ENCODE assay signal across 19 mouse cellular contexts in the genomic region with DNA sequence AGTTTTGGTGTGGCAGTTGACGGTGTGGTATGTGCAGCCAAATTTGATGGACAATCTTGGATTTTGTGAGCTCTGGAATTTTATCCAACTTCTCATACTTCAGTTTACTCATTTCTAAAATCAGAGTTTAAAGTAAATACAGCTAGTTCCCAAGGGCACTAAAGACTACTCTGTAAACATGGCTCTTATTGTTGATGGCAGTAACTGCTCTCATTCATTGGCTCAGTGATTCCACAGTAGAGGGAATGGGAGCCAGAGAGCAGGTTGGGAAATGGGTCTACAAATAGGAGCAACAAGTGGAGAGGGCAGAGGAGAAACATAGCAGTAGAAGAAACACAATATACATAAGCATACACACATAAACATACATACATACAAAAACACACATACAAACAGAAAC. TPM values are rescaled to one million over a fixed set of nuclear protein-coding genes. Genes with fewer than 3 reads are reported as not detected.
"Had no signal": no experiment of that assay in that cellular context is flagged by ENCODE, and none has a peak within 500 bp of the region (broad histone marks: within the 10 kb centered on the region; RNA-seq: fewer than 3 reads in every experiment).

No protein-coding gene starts in this region.

- H3K4me2 ChIP-seq: liver, embryonic 13.5 days; liver, embryonic 15.5 days; lung, embryonic 14.5 days; midbrain, embryonic 11.5 days; midbrain, embryonic 13.5 days; midbrain, embryonic 15.5 days; neural tube, embryonic 12.5 days; stomach, embryonic 15.5 days had no signal

- H3K9ac ChIP-seq: liver, embryonic 13.5 days; liver, embryonic 15.5 days; liver, postnatal 0 days; lung, embryonic 14.5 days; midbrain, embryonic 13.5 days; midbrain, embryonic 15.5 days; neural tube, embryonic 12.5 days; stomach, embryonic 15.5 days had no signal

- H3K4me1 ChIP-seq: liver, embryonic 13.5 days; liver, embryonic 15.5 days; midbrain, embryonic 13.5 days; midbrain, embryonic 15.5 days; neural tube, embryonic 12.5 days; stomach, embryonic 15.5 days had no signal

- DNase-seq: liver, embryonic 13.5 days; liver, postnatal 0 days; lung, embryonic 14.5 days; right cerebral cortex, postnatal 14 days; thymus, adult 2 months; thymus, postnatal 25 days; thymus, postnatal 4 days had no signal

- ATAC-seq: liver, postnatal 0 days; midbrain, embryonic 13.5 days; midbrain, embryonic 15.5 days had no signal

- H3K27me3 ChIP-seq: liver, embryonic 13.5 days; liver, embryonic 15.5 days; megakaryocyte, embryonic 14.5 days; midbrain, embryonic 13.5 days; midbrain, embryonic 15.5 days; neural tube, embryonic 12.5 days; stomach, embryonic 15.5 days had no signal

- H3K9me3 ChIP-seq: liver, embryonic 13.5 days; liver, embryonic 15.5 days; megakaryocyte, embryonic 14.5 days; midbrain, embryonic 13.5 days; midbrain, embryonic 15.5 days; neural tube, embryonic 12.5 days; stomach, embryonic 15.5 days had no signal

- H3K27ac ChIP-seq: liver, embryonic 13.5 days; liver, embryonic 15.5 days; macrophage; midbrain, embryonic 13.5 days; midbrain, embryonic 15.5 days; neural tube, embryonic 12.5 days; stomach, embryonic 15.5 days; stomach, postnatal 0 days had no signal

- H3K36me3 ChIP-seq: liver, embryonic 13.5 days; liver, embryonic 15.5 days; midbrain, embryonic 13.5 days; midbrain, embryonic 15.5 days; neural tube, embryonic 12.5 days; stomach, embryonic 15.5 days had no signal

- H3K4me3 ChIP-seq: liver, embryonic 13.5 days; liver, embryonic 15.5 days; megakaryocyte, embryonic 14.5 days; midbrain, embryonic 13.5 days; midbrain, embryonic 15.5 days; neural tube, embryonic 12.5 days; stomach, embryonic 15.5 days had no signal

RNA-seq across cellular contexts. Expression of a gene that starts 15.5 kb away (rescaled TPM):
- polyA plus RNA-seq: testis, adult 2 months had no signal

RNA-seq across cellular contexts. Expression of a gene that starts 34.4 kb away (rescaled TPM):
- total RNA-seq: midbrain, postnatal 0 days had no signal
- polyA plus RNA-seq: midbrain, embryonic 13.5 days; midbrain, embryonic 15.5 days; neural tube, embryonic 12.5 days; neural tube, embryonic 14.5 days had no signal
